Mouse (Mus musculus) cerebellum, postnatal 4 days (tissue): Measurements from ENCODE around the gene Asb10.
"Not testable (repeated sequence)": the region's sequence is repeated elsewhere in the genome, so short reads cannot be mapped to it uniquely, and the experiment has no call there.

Experiments
- DNase-seq, 2 experiments: peaks; one replicate each; pipeline ENCODE4 v3.0.0; 2022; ENCODE audit warnings: low spot score in 2 of 2, mixed read lengths in 1 of 2

Gene Asb10

GRCm38 (mm10) chr5:24540387-24541143 is at the start of gene Asb10:
Asb10 (minus strand) TSS chr5:24540978.
- DNase-seq: no peak

- DNase-seq: no peak
These were observed 49.0 kb upstream of the Asb10 start for GRCm38 (mm10) chr5:24589511-24590500.

GRCm38 (mm10) chr5:24587200-24587577 is 46.4 kb upstream of the Asb10 start:
- DNase-seq: no peak

GRCm38 (mm10) chr5:24586547-24587199 is 45.9 kb upstream of the Asb10 start, which contains the start of gene Chpf2:
Chpf2 (plus strand) TSS chr5:24586741.
- DNase-seq: peak; percentile 64 to 76

GRCm38 (mm10) chr5:24586106-24586505 is 45.3 kb upstream of the Asb10 start:
- DNase-seq: no peak

GRCm38 (mm10) chr5:24578109-24578963 is 37.6 kb upstream of the Asb10 start:
- no peak for DNase-seq

- peak; percentile 99 to 100 for DNase-seq
These were observed 36.6 kb upstream of the Asb10 start, which contains the start of gene Abcf2 for GRCm38 (mm10) chr5:24577183-24577929. Abcf2 (minus strand) TSS chr5:24577467.

GRCm38 (mm10) chr5:24576801-24577182 is 36.0 kb upstream of the Asb10 start:
- no peak for DNase-seq

- DNase-seq: no peak
These were observed 35.2 kb upstream of the Asb10 start for GRCm38 (mm10) chr5:24575948-24576347.

- no peak for DNase-seq
These were observed 15.9 kb upstream of the Asb10 start, which contains the start of gene 4931409K22Rik for GRCm38 (mm10) chr5:24556709-24557108. 4931409K22Rik (minus strand) TSS chr5:24556809.

GRCm38 (mm10) chr5:24555335-24555734 is 14.6 kb upstream of the Asb10 start:
- not testable (repeated sequence) for DNase-seq

- DNase-seq: no peak
These were observed 13.0 kb upstream of the Asb10 start for GRCm38 (mm10) chr5:24553621-24554244.

- DNase-seq: no peak
These were observed 10.5 kb upstream of the Asb10 start for GRCm38 (mm10) chr5:24551317-24551688.

GRCm38 (mm10) chr5:24550598-24551316 is 10.0 kb upstream of the Asb10 start:
- DNase-seq: peak; percentile 51

- DNase-seq: no peak
These were observed 1.9 kb upstream of the Asb10 start for GRCm38 (mm10) chr5:24542643-24543042.

- no peak for DNase-seq
These were observed 379 bp upstream of the Asb10 start for GRCm38 (mm10) chr5:24541144-24541569.

GRCm38 (mm10) chr5:24539571-24540296 is 1.0 kb downstream of the Asb10 start:
- DNase-seq: no peak

GRCm38 (mm10) chr5:24537618-24538017 is 3.2 kb downstream of the Asb10 start:
- no peak for DNase-seq
